Mouse (Mus musculus): ENCODE results near the gene Cit. TPM values are rescaled to one million over a fixed set of nuclear protein-coding genes. Genes with fewer than 3 reads are reported as not detected.

Gene Cit
- polyA plus RNA-seq, 1 experiment: 14.1 TPM

DNA sequence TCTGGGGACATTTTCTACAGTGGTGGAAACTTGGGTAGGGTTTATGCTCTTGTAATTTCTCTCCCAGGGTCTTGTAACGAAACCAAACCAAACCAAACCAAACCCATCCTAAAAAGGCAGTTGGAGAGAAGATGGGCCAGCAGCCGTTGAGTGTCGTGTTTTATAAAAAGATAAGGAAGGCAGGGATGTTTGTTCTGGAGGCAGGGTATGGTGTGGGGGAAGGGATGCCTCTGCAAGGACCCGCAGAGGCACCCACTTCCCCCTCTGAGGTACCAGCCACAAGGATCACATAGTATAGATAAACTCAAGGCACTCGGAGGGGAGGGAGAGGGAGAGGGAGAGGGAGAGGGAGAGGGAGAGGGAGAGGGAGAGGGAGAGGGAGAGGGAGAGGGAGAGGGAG lies 4.6 kb upstream of the Cit start:
- DNase-seq: no peak
- Histone ChIP-seq H3K4me3 (ENCODE audit: control insufficient read depth, insufficient read depth, low read length) (no peak overlapping the region), H3K27me3 (ENCODE audit: control insufficient read depth, insufficient read depth, low read length) (no peaks in the 10 kb centered on the region), H3K4me1 (replicated peaks; ENCODE audit: control insufficient read depth, insufficient read depth, low read length) (peaks cover 9% of the 10 kb centered on the region), H3K36me3 (ENCODE audit: control insufficient read depth, insufficient read depth, low read length) (no peaks in the 10 kb centered on the region), H3K27ac (ENCODE audit: control insufficient read depth, insufficient read depth, low read length) (no peak overlapping the region)
- TF ChIP-seq CTCF (IDR thresholded peaks at IDR 0.05; ENCODE audit: borderline replicate concordance, control insufficient read depth, extremely low read depth, insufficient read depth, low read length, poor library complexity) (no peak), POLR2A (IDR thresholded peaks at IDR 0.05; ENCODE audit: control insufficient read depth, extremely low read depth, insufficient read depth, low read length, poor library complexity) (no peak)
- 27% methylated on average over 5 of the region's 5 CpGs for WGBS

DNA sequence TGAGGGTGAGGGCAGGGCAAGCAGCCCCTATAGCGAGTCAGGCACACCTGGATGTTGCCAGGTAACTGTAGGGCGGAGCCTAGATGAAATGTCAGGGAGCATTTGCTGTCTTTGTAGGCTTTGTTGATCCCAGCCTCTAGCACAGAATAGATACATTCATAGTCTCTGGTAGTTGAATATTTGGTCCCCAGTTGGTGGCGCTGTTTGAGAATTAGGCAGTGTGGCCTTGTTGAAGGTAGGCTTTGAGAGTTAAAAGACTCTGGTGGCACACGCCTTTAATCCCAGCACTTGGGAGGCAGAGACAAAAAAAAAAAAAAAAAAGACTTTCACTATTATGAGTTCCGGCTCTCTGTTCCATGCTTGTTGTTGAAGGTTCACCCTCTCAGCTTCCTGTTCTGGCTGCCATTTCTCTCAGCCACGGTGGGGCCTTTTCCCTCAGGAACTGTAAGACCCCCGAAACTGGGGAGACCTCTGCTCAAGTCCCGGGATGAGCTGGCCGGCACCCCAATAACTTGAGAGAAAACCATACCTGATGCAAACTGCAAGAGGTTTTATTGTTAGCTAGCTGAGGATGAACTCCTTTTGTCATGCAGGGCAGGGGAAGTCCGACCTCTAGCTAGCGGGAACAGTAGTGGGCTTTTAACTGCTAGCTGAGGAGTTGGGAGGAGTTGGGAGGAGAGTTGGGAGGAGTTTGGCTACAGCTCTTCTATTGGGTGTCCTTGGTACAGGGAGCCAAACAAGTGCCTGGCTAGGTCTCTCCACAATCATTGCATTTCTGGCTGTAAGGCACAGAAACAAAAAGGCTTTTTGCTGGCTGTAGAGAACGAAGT lies 3.9 kb upstream of the Cit start:
- peaks cover 15% of the 10 kb centered on the region for H3K4me1 ChIP-seq (replicated peaks; ENCODE audit: control insufficient read depth, insufficient read depth, low read length)
- H3K4me3 ChIP-seq (ENCODE audit: control insufficient read depth, insufficient read depth, low read length): no peak overlapping the region
- no peak overlapping the region for H3K27ac ChIP-seq (ENCODE audit: control insufficient read depth, insufficient read depth, low read length)
- TF ChIP-seq CTCF (IDR thresholded peaks at IDR 0.05; ENCODE audit: borderline replicate concordance, control insufficient read depth, extremely low read depth, insufficient read depth, low read length, poor library complexity) (no peak), POLR2A (IDR thresholded peaks at IDR 0.05; ENCODE audit: control insufficient read depth, extremely low read depth, insufficient read depth, low read length, poor library complexity) (no peak)
- WGBS: 86% methylated on average over 12 of the region's 12 CpGs
- no peaks in the 10 kb centered on the region for H3K36me3 ChIP-seq (ENCODE audit: control insufficient read depth, insufficient read depth, low read length)
- DNase-seq: no peak
- H3K27me3 ChIP-seq (ENCODE audit: control insufficient read depth, insufficient read depth, low read length): no peaks in the 10 kb centered on the region

DNA sequence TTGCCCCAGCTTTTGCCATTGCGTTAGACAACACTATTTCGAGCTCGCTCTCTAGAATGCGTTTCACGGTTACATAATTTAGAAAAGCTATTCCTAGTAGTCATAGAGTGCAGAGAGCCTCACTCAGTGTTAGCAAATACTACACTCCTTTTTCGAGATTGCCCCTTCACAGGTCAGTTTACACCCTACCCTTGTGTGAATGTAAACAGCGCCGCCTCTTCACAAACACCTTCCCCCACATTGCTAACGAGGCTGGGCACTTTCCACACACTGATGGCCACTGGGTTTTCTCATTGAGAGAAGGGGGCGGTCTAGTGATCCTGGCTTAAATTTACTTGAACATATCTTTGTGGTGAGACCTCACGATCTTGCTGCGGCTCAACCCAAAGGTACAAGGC lies 711 bp upstream of the Cit start:
- Histone ChIP-seq H3K27ac (ENCODE audit: control insufficient read depth, insufficient read depth, low read length) (peak overlapping the region; percentile 41; the same call in 1 of the 2 replicates), H3K4me3 (ENCODE audit: control insufficient read depth, insufficient read depth, low read length) (peak overlapping the region; percentile 91), H3K36me3 (ENCODE audit: control insufficient read depth, insufficient read depth, low read length) (no peaks in the 10 kb centered on the region), H3K4me1 (replicated peaks; ENCODE audit: control insufficient read depth, insufficient read depth, low read length) (peaks cover 17% of the 10 kb centered on the region), H3K27me3 (ENCODE audit: control insufficient read depth, insufficient read depth, low read length) (no peaks in the 10 kb centered on the region)
- TF ChIP-seq POLR2A (IDR thresholded peaks at IDR 0.05; ENCODE audit: control insufficient read depth, extremely low read depth, insufficient read depth, low read length, poor library complexity): no peak
- no peak for DNase-seq
- WGBS: 4% methylated on average over 12 of the region's 12 CpGs

DNA sequence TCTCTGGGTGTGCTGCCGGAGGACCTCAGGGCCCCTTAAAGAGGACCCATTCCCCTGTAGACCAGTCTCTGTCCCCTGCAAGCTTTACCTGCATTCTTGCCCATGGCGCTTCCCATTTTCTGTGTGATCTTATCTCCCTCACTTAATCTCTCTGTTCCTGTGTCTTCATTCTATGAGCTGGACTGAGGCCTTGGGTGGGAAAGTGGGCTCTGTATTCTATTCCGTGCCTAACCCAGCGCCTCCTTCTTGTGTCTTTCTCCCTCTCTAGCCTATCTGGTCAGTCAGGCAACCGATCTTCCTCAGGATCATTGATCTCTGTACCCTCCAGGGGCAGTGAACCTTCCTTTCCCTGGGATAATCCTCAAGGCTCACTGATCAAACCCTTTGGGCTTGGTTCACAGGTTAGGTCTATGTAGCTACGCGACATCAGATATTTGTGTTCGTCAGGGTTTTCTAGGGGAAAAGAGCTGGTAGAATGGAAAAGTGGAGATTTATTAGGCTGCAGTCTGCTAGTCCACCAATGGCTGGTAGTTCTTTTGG lies 627 bp downstream of the Cit start:
- no peaks in the 10 kb centered on the region for H3K27me3 ChIP-seq (ENCODE audit: control insufficient read depth, insufficient read depth, low read length)
- H3K27ac ChIP-seq (ENCODE audit: control insufficient read depth, insufficient read depth, low read length): no peak overlapping the region
- peaks cover 3% of the 10 kb centered on the region; the same call in 1 of the 2 replicates for H3K36me3 ChIP-seq (ENCODE audit: control insufficient read depth, insufficient read depth, low read length)
- WGBS: 44% methylated on average over 8 of the region's 8 CpGs
- H3K4me3 ChIP-seq (ENCODE audit: control insufficient read depth, insufficient read depth, low read length): peak overlapping the region; percentile 59
- peaks cover 17% of the 10 kb centered on the region for H3K4me1 ChIP-seq (replicated peaks; ENCODE audit: control insufficient read depth, insufficient read depth, low read length)
- DNase-seq: no peak
- TF ChIP-seq POLR2A (IDR thresholded peaks at IDR 0.05; ENCODE audit: control insufficient read depth, extremely low read depth, insufficient read depth, low read length, poor library complexity) (no peak), CTCF (IDR thresholded peaks at IDR 0.05; ENCODE audit: borderline replicate concordance, control insufficient read depth, extremely low read depth, insufficient read depth, low read length, poor library complexity) (no peak)

DNA sequence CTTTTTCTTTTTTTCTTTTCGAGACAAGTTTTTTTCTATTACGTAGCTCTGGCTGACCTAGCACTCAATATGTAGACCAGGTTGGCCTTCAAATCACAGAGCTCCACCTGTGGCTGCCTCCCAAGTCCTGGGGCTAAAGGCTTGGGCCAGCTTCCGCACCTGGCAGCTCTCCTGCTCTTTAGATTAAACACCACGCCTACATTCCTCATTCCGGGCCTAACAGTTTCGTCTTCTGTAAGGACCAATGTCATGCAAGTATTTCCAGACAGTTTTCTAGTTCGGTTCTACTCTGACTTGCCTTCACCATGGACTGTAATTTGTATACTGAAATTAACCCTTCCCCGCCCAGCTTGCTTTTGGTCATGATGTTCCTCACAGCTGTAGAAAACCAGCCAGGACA lies 2.1 kb downstream of the Cit start:
- no peak for TF ChIP-seq POLR2A (IDR thresholded peaks at IDR 0.05; ENCODE audit: control insufficient read depth, extremely low read depth, insufficient read depth, low read length, poor library complexity)
- TF ChIP-seq CTCF (IDR thresholded peaks at IDR 0.05; ENCODE audit: borderline replicate concordance, control insufficient read depth, extremely low read depth, insufficient read depth, low read length, poor library complexity): no peak

DNA sequence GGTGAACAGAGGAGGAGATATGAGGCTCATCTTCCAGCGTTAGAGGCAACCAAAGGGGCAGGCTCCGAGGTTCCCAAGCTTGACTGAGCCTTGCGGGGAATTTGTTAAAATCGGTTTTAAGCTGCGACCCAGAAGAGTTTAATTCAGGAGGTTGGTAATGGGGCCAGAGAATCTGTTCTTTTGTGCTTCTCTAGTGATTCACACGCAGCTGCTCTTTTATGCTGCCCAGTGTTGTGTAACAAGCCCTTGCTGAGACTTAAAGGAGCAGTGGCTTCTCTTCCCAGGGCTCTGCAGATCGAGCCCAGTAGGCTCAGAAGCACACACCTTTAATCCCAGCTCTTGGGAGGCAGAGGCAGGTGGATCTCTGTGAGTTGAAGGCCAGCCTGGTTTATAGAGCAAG lies 3.4 kb downstream of the Cit start:
- WGBS: over 99% methylated on average over 7 of the region's 7 CpGs
- no peak for TF ChIP-seq CTCF (IDR thresholded peaks at IDR 0.05; ENCODE audit: borderline replicate concordance, control insufficient read depth, extremely low read depth, insufficient read depth, low read length, poor library complexity)
- TF ChIP-seq POLR2A (IDR thresholded peaks at IDR 0.05; ENCODE audit: control insufficient read depth, extremely low read depth, insufficient read depth, low read length, poor library complexity): no peak
- peaks cover 17% of the 10 kb centered on the region for H3K4me1 ChIP-seq (replicated peaks; ENCODE audit: control insufficient read depth, insufficient read depth, low read length)
- H3K36me3 ChIP-seq (ENCODE audit: control insufficient read depth, insufficient read depth, low read length): peaks cover 8% of the 10 kb centered on the region; the same call in 1 of the 2 replicates
- no peak overlapping the region for H3K4me3 ChIP-seq (ENCODE audit: control insufficient read depth, insufficient read depth, low read length)
- H3K27ac ChIP-seq (ENCODE audit: control insufficient read depth, insufficient read depth, low read length): no peak overlapping the region
- H3K27me3 ChIP-seq (ENCODE audit: control insufficient read depth, insufficient read depth, low read length): no peaks in the 10 kb centered on the region
- no peak for DNase-seq

More for the DNA sequence above, 2.1 kb downstream of the Cit start:
- DNase-seq: no peak
- peaks cover 17% of the 10 kb centered on the region for H3K4me1 ChIP-seq (replicated peaks; ENCODE audit: control insufficient read depth, insufficient read depth, low read length)
- H3K27me3 ChIP-seq (ENCODE audit: control insufficient read depth, insufficient read depth, low read length): no peaks in the 10 kb centered on the region
- peaks cover 8% of the 10 kb centered on the region; the same call in 1 of the 2 replicates for H3K36me3 ChIP-seq (ENCODE audit: control insufficient read depth, insufficient read depth, low read length)
- no peak overlapping the region for H3K4me3 ChIP-seq (ENCODE audit: control insufficient read depth, insufficient read depth, low read length)
- 97% methylated on average over 8 of the region's 8 CpGs for WGBS
- no peak overlapping the region for H3K27ac ChIP-seq (ENCODE audit: control insufficient read depth, insufficient read depth, low read length)
